Mouse (Mus musculus): ENCODE results near the gene Junb.

DNA sequence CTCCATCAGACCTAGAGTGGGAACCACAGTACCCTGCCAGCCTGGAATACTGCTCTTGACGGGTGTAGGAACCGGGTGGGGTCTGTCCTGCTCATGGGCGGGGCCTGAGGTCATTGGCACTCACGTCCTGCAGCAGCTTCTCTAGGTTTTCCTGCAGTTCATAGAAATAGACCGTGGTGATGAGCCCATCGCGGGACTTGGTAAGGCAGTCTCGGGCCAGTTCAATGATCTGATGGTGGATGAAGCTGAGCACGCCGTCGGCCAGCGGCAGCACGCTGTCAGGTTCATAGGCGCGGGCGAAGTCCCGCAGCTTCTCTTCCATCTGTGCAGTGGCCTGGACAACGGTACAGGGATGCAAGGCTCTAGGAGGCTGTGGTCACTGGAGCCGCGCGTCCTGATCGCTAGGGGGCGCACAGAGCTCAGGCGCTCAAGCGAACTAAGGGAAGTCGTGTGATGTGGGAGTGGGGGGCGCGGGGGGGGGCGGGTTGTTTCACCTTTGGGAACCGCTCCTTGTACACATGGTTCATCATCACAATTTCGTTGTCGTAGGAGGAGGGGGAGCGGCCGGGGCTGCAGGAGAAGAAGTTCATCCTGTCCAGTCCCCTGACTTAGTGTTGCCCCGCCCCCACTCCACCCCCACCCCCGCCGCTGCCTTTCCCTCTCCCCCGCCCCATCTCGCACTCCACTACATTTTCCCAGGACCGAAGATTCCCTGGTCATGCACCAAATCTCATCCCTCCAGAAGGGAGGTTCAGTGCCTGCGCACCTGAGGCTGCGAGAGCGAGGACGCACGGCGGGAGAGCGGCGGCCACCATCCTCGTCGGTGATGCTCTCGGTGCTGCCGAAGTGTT lies 49.8 kb downstream of the Junb start:
- TF ChIP-seq CTCF (IDR thresholded peaks at IDR 0.05; ENCODE audit: extremely low read depth, insufficient read depth, low read length): peak; percentile 70
- TF ChIP-seq POLR2A (IDR thresholded peaks at IDR 0.05; ENCODE audit: extremely low read depth, insufficient read depth, low read length): no peak

Data from cortical plate, adult 2 months (tissue).